Mouse (Mus musculus) C2C12 (cell line): Measurements from ENCODE around the gene Gm20388.

Experiments
- CEBPB ChIP-seq: IDR thresholded peaks from one replicate; pipeline ENCODE4 v1.6.1; 2011; ENCODE audit warnings: low read depth, mild to moderate bottlenecking, control low read depth, moderate library complexity
- CTCF ChIP-seq: IDR thresholded peaks from one replicate; pipeline ENCODE4 v1.5.1; 2011; ENCODE audit not compliant: control insufficient read depth, insufficient read depth, insufficient read length
- FOSL1 ChIP-seq: IDR thresholded peaks from one replicate; pipeline ENCODE4 v1.8.0; 2011; ENCODE audit warnings: mild to moderate bottlenecking, low read length; ENCODE audit not compliant: poor library complexity, insufficient read depth, severe bottlenecking
- MAX ChIP-seq: IDR thresholded peaks from one replicate; pipeline ENCODE4 v1.6.1; 2011; ENCODE audit warnings: mild to moderate bottlenecking, control low read depth
- USF1 ChIP-seq: IDR thresholded peaks from one replicate; pipeline ENCODE4 v1.6.1; 2011; ENCODE audit warnings: low read depth, mild to moderate bottlenecking, control low read depth, moderate library complexity

DNA sequence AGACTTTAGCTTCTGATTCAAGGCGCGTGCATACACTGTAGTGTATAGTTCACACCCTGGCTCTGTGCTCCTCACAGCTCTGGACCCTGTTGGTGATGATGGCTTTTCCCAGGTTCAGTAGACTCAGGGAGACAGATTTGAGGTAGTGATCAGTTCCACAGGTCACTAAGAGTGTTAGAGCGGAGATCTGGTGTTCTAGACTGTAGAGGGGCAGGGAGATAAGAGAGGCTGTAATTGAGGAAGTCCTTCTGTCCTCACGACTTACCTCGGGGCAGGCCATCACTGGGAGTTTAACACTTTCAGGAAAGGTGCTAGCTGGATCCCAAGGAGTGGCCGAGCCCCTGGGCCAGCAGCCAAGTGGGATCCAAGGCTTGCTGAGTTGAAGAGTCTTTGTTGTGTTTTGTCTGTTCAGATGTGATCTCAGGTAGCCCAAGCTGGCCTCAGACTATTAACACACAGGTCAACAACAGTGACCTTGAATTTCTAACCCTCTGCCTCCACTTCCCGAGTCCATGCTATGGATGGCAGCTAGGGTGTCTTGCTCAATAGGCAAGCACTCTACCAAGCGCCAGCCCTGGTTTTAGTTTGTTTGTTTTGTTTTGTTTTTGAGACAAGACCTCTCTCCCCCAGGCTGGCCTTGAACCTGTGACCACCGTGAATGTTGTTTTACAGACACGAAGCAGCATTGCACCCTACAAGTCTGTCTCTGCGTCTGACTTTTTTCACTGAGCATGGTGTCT, 564.0 kb downstream of the Gm20388 start:
- TF ChIP-seq CTCF = no peak
- no peak for TF ChIP-seq USF1
- no peak for TF ChIP-seq FOSL1
- TF ChIP-seq CEBPB = no peak
- TF ChIP-seq MAX = no peak
